Mouse (Mus musculus) G1E (cell line): ENCODE results near the gene Olfr91. TPM values are rescaled to one million over a fixed set of nuclear protein-coding genes. Genes with fewer than 3 reads are reported as not detected.

Experiments
- ATAC-seq: 2 replicates; pipeline ENCODE4 v1.8.0; 2016; ENCODE audit warnings: mild to moderate bottlenecking; ENCODE audit not compliant: insufficient number of reproducible peaks, poor library complexity, low FRiP score, severe bottlenecking; ENCODE audit errors: extremely low read depth
- DNase-seq: peaks from one replicate; pipeline ENCODE4 v3.0.0; 2012; ENCODE audit warnings: low spot score
- H3K27me3 ChIP-seq: 2 replicates; pipeline ENCODE4 v1.6.1; 2012; ENCODE audit warnings: mild to moderate bottlenecking, low read length, inconsistent platforms; ENCODE audit not compliant: insufficient read depth
- H3K36me3 ChIP-seq: replicated peaks from 2 replicates; pipeline ENCODE3; 2012; ENCODE audit warnings: mild to moderate bottlenecking, inconsistent platforms
- H3K4me1 ChIP-seq: 2 replicates; pipeline ENCODE4 v1.6.1; 2012; ENCODE audit warnings: low read depth, low read length, inconsistent platforms, mixed read lengths; ENCODE audit not compliant: insufficient read depth
- H3K4me3 ChIP-seq: 2 replicates; pipeline ENCODE4 v1.5.1; 2012; ENCODE audit warnings: low read depth, mild to moderate bottlenecking, inconsistent platforms, low read length, moderate library complexity, mixed read lengths
- H3K9me3 ChIP-seq: replicated peaks from 2 replicates; pipeline ENCODE4 v1.6.1; 2012; ENCODE audit warnings: inconsistent platforms
- CTCF ChIP-seq: IDR thresholded peaks from 2 replicates; pipeline ENCODE4 v1.5.1; 2012; ENCODE audit warnings: low read depth, low read length, inconsistent platforms, mixed read lengths
- GATA1 ChIP-seq: IDR thresholded peaks from 2 replicates; pipeline ENCODE4 v1.6.1; 2012; ENCODE audit warnings: borderline replicate concordance, low read length, inconsistent platforms, mixed read lengths
- GATA2 ChIP-seq: IDR thresholded peaks from 2 replicates; pipeline ENCODE4 v1.6.1; 2012; ENCODE audit warnings: low read depth, low read length, inconsistent platforms, borderline replicate concordance
- POLR2AphosphoS5 ChIP-seq: IDR thresholded peaks from 2 replicates; pipeline ENCODE4 v1.6.1; 2012; ENCODE audit warnings: low read depth, low read length, inconsistent platforms; ENCODE audit not compliant: insufficient replicate concordance
- TAL1 ChIP-seq: conservative IDR thresholded peaks from 2 replicates; pipeline ENCODE4 v1.6.1; 2012; ENCODE audit warnings: low read depth, low read length, inconsistent platforms, mixed read lengths
- polyA plus RNA-seq: library from polyadenylated mRNA; stranded (reverse); fragments of >175 nt; gene quantifications from 2 replicates; pipeline ENCODE4 v1.2.3, GENCODE M21; 2012
- total RNA-seq, 2 experiments: library from RNA; stranded (forward) in 1 of 2; stranded (reverse) in 1 of 2; fragments of 200-1000 nt in 1 of 2; fragments of >200 nt in 1 of 2; fragmentation: Nextera tagmentation in 1 of 2; gene quantifications; 2 replicates each; pipeline ENCODE4 v1.2.3; 2014 to 2017

The Olfr91 gene
- total and polyA plus RNA-seq, 3 experiments = 0.05 TPM; not detected in 2

GRCm38 (mm10) chr17:37084632-37085031 lies 13.4 kb downstream of the Olfr91 start:
- Histone ChIP-seq H3K36me3 (no peaks in the 10 kb centered on the region), H3K4me1 (no peaks in the 10 kb centered on the region), H3K4me3 (no peak overlapping the region), H3K9me3 (no peaks in the 10 kb centered on the region), H3K27me3 (peaks cover 5% of the 10 kb centered on the region; the same call in 1 of the 2 replicates)
- TF ChIP-seq POLR2AphosphoS5 (no peak), CTCF (no peak), GATA2 (no peak), GATA1 (no peak), TAL1 (no peak)
- DNase-seq (no peak), ATAC-seq (no peak)

- H3K4me3 ChIP-seq = no peak overlapping the region
- peak; percentile 28; the same call in 1 of the 2 replicates for ATAC-seq
- peak; percentile 22 for DNase-seq
Observed at GRCm38 (mm10) chr17:37083327-37083726, 14.8 kb downstream of the Olfr91 start.

GRCm38 (mm10) chr17:37081659-37082058 lies 16.4 kb downstream of the Olfr91 start:
- peaks cover 5% of the 10 kb centered on the region; the same call in 1 of the 2 replicates for H3K27me3 ChIP-seq
- ATAC-seq (no peak), DNase-seq (no peak)
- TF ChIP-seq GATA2 = no peak
- no peak for TF ChIP-seq GATA1
- TF ChIP-seq TAL1 = no peak
- no peak for TF ChIP-seq CTCF
- TF ChIP-seq POLR2AphosphoS5 = no peak
- no peaks in the 10 kb centered on the region for H3K9me3 ChIP-seq
- H3K4me3 ChIP-seq = no peak overlapping the region
- no peaks in the 10 kb centered on the region for H3K36me3 ChIP-seq
- H3K4me1 ChIP-seq = no peaks in the 10 kb centered on the region

More at GRCm38 (mm10) chr17:37083327-37083726, 14.8 kb downstream of the Olfr91 start:
- Histone ChIP-seq H3K27me3 (peaks cover 5% of the 10 kb centered on the region; the same call in 1 of the 2 replicates), H3K4me1 (no peaks in the 10 kb centered on the region), H3K9me3 (no peaks in the 10 kb centered on the region), H3K36me3 (no peaks in the 10 kb centered on the region)
- TF ChIP-seq GATA2 = no peak
- TF ChIP-seq CTCF = 0 out of 2 replicates have a peak, but pooled peaks have one; percentile 28

GRCm38 (mm10) chr17:37080119-37080518 lies 18.0 kb downstream of the Olfr91 start:
- DNase-seq (no peak), ATAC-seq (no peak)
- Histone ChIP-seq H3K4me3 (no peak overlapping the region), H3K4me1 (no peaks in the 10 kb centered on the region), H3K36me3 (peaks cover 2% of the 10 kb centered on the region), H3K27me3 (0 out of 2 replicates have a peak, but pooled peaks cover 2% of the 10 kb centered on the region), H3K9me3 (no peaks in the 10 kb centered on the region)
- no peak for TF ChIP-seq TAL1
- no peak for TF ChIP-seq POLR2AphosphoS5
- TF ChIP-seq GATA1 = no peak
- no peak for TF ChIP-seq CTCF
- TF ChIP-seq GATA2 = no peak

GRCm38 (mm10) chr17:37078990-37079389 lies 19.1 kb downstream of the Olfr91 start:
- Histone ChIP-seq H3K36me3 (peaks cover 9% of the 10 kb centered on the region), H3K4me1 (no peaks in the 10 kb centered on the region), H3K9me3 (no peaks in the 10 kb centered on the region), H3K27me3 (0 out of 2 replicates have a peak, but pooled peaks cover 2% of the 10 kb centered on the region), H3K4me3 (no peak overlapping the region)
- no peak for TF ChIP-seq GATA2
- TF ChIP-seq POLR2AphosphoS5 = no peak
- TF ChIP-seq GATA1 = no peak
- no peak for TF ChIP-seq TAL1
- no peak for TF ChIP-seq CTCF
- DNase-seq (no peak), ATAC-seq (no peak)

GRCm38 (mm10) chr17:37078193-37078592 lies 19.9 kb downstream of the Olfr91 start:
- ATAC-seq (no peak), DNase-seq (no peak)
- 0 out of 2 replicates have a peak, but pooled peaks cover 2% of the 10 kb centered on the region for H3K27me3 ChIP-seq
- H3K9me3 ChIP-seq = no peaks in the 10 kb centered on the region
- TF ChIP-seq POLR2AphosphoS5 (no peak), TAL1 (no peak), GATA1 (no peak), GATA2 (no peak), CTCF (no peak)
- no peak overlapping the region for H3K4me3 ChIP-seq
- no peaks in the 10 kb centered on the region for H3K4me1 ChIP-seq
- H3K36me3 ChIP-seq = peaks cover 16% of the 10 kb centered on the region

GRCm38 (mm10) chr17:37075766-37076165 lies 22.3 kb downstream of the Olfr91 start:
- 0 out of 2 replicates have a peak, but pooled peaks cover 2% of the 10 kb centered on the region for H3K27me3 ChIP-seq

More at GRCm38 (mm10) chr17:37075766-37076165, 22.3 kb downstream of the Olfr91 start:
- TF ChIP-seq GATA1 (no peak), POLR2AphosphoS5 (no peak), TAL1 (no peak), CTCF (no peak), GATA2 (no peak)
- ATAC-seq (no peak), DNase-seq (no peak)
- H3K9me3 ChIP-seq = no peaks in the 10 kb centered on the region
- H3K36me3 ChIP-seq = peaks cover 33% of the 10 kb centered on the region
- H3K4me3 ChIP-seq = no peak overlapping the region
- H3K4me1 ChIP-seq = no peaks in the 10 kb centered on the region
